Comparison of ENCODE assay signal across 10 mouse cellular contexts in the genomic region with DNA sequence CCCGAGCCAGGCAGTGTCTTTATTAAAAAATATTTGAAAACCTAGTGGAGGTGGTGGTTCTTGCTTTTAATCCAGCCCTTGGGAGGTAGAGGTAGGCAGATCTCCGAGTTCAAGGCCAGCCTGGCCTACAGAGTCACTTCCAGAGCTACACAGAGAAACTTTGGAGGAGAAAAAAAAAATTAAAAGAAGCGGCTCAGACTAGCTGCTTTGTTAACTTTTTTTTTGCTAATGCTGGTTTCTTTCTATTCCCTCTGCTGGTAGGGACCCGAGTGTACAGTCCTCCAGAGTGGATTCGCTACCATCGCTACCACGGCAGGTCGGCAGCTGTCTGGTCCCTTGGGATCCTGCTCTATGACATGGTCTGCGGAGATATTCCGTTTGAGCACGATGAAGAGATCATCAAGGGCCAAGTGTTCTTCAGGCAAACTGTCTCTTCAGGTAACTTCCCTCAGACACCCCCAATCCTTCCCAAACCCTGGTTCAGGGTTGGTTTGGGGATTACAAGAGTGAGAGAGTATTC. TPM values are rescaled to one million over a fixed set of nuclear protein-coding genes. Genes with fewer than 3 reads are reported as not detected.
DNase-seq lines count a peak whose midpoint lies in the region; ATAC-seq lines count a peak whose summit lies in the region.
"Had no signal": no experiment of that assay in that cellular context is flagged by ENCODE, and none has a peak within 500 bp of the region (broad histone marks: within the 10 kb centered on the region; RNA-seq: fewer than 3 reads in every experiment).

No protein-coding gene starts in this region.

- H3K27ac ChIP-seq in heart, embryonic 11.5 days (ENCODE audit: low read depth, low read length) = peak overlapping the region; percentile 95
- H3K27ac ChIP-seq in liver, embryonic 11.5 days (ENCODE audit: low read depth, low read length) = peak overlapping the region; percentile 89
- H3K27ac ChIP-seq in stomach, embryonic 16.5 days (ENCODE audit: low read length) = peak overlapping the region; percentile 91

- no peak for DNase-seq in heart, postnatal 10 days
- DNase-seq in thymus, postnatal 36 days = peak; percentile 22 to 31
- DNase-seq in thymus, postnatal 10 days (ENCODE audit: low spot score in 2 of 2) = no peak
- no peak for DNase-seq in liver, embryonic 11.5 days (ENCODE audit: low spot score)
- no peak for DNase-seq in urinary bladder, postnatal 10 days (ENCODE audit: low spot score)

- H3K9me3 ChIP-seq in heart, embryonic 11.5 days (replicated peaks; ENCODE audit: control insufficient read depth, low read length) = no peaks in the 10 kb centered on the region
- H3K9me3 ChIP-seq in liver, embryonic 11.5 days (ENCODE audit: control insufficient read depth, low read length) = no peaks in the 10 kb centered on the region
- H3K9me3 ChIP-seq in stomach, embryonic 16.5 days (replicated peaks; ENCODE audit: control insufficient read depth, low read length) = no peaks in the 10 kb centered on the region

- ATAC-seq in heart, embryonic 11.5 days (replicated peaks; ENCODE audit: insufficient number of reproducible peaks, low FRiP score, low TSS enrichment) = no peak
- no peak for ATAC-seq in liver, embryonic 11.5 days (replicated peaks; ENCODE audit: low FRiP score)
- ATAC-seq in stomach, embryonic 16.5 days (ENCODE audit: insufficient read depth, low FRiP score) = no peak
- no peak for ATAC-seq in frontal cortex, adult (ENCODE audit: low TSS enrichment)
- ATAC-seq: Patski had no signal

- H3K27me3 ChIP-seq in heart, embryonic 11.5 days (ENCODE audit: control insufficient read depth, insufficient read depth, low read length) = no peaks in the 10 kb centered on the region
- H3K27me3 ChIP-seq in liver, embryonic 11.5 days (replicated peaks; ENCODE audit: control insufficient read depth, insufficient read depth, low read length) = no peaks in the 10 kb centered on the region
- no peaks in the 10 kb centered on the region for H3K27me3 ChIP-seq in stomach, embryonic 16.5 days (ENCODE audit: control insufficient read depth, insufficient read depth, low read length)
- H3K27me3 ChIP-seq: Patski had no signal

- WGBS in heart, embryonic 11.5 days (ENCODE audit: insufficient replicate concordance) = 82% methylated on average over 11 of the region's 11 CpGs
- 62% methylated on average over 11 of the region's 11 CpGs for WGBS in liver, embryonic 11.5 days
- 79% methylated on average over 11 of the region's 11 CpGs for WGBS in stomach, embryonic 16.5 days

- peak overlapping the region; percentile 77 for H3K4me3 ChIP-seq in heart, embryonic 11.5 days (ENCODE audit: low read depth, low read length)
- peak overlapping the region; percentile 85 for H3K4me3 ChIP-seq in liver, embryonic 11.5 days (ENCODE audit: low read depth, low read length)
- peak overlapping the region; percentile 90; the same call in 1 of the 2 replicates for H3K4me3 ChIP-seq in stomach, embryonic 16.5 days (replicated peaks; ENCODE audit: low read length)

- peak overlapping the region; percentile 92 for H3K9ac ChIP-seq in heart, embryonic 11.5 days (ENCODE audit: low read depth, low read length)
- H3K9ac ChIP-seq in liver, embryonic 11.5 days (ENCODE audit: low read depth, low read length) = peak overlapping the region; percentile 99
- peak overlapping the region; percentile 67 for H3K9ac ChIP-seq in stomach, embryonic 16.5 days (ENCODE audit: low read length)

- peak overlapping the region; percentile 75 for H3K4me2 ChIP-seq in heart, embryonic 11.5 days
- peak overlapping the region; percentile 88 for H3K4me2 ChIP-seq in liver, embryonic 11.5 days
- H3K4me2 ChIP-seq in stomach, embryonic 16.5 days (ENCODE audit: low read depth, low read length) = peak overlapping the region; percentile 91

- intact Hi-C loops in heart, postnatal 10 days (cut with DNase I) = loop anchor here (1.0 to 10.0 kb wide), 2 partner anchors 96 to 449 kb away; no protein-coding TSS in a partner anchor

- peaks cover 19% of the 10 kb centered on the region for H3K4me1 ChIP-seq in heart, embryonic 11.5 days (ENCODE audit: control insufficient read depth, insufficient read depth, low read length)
- H3K4me1 ChIP-seq in liver, embryonic 11.5 days (replicated peaks; ENCODE audit: control insufficient read depth, insufficient read depth, low read length) = peaks cover 49% of the 10 kb centered on the region
- peaks cover 22% of the 10 kb centered on the region for H3K4me1 ChIP-seq in stomach, embryonic 16.5 days (ENCODE audit: control insufficient read depth, insufficient read depth, low read length)

- H3K36me3 ChIP-seq in heart, embryonic 11.5 days (ENCODE audit: control insufficient read depth, insufficient read depth, low read length) = peaks cover 13% of the 10 kb centered on the region
- peaks cover 18% of the 10 kb centered on the region for H3K36me3 ChIP-seq in liver, embryonic 11.5 days (ENCODE audit: control insufficient read depth, insufficient read depth, low read length)
- peaks cover 9% of the 10 kb centered on the region; the same call in 1 of the 2 replicates for H3K36me3 ChIP-seq in stomach, embryonic 16.5 days (ENCODE audit: control insufficient read depth, insufficient read depth, low read length)

RNA-seq across cellular contexts. Expression of gene Pim1, which starts 3.0 kb away (rescaled TPM):
- 23.5 and 27.3 TPM in 2 replicates for polyA plus RNA-seq in heart, embryonic 11.5 days (2014; fragmentation: Nextera tagmentation; extraction: Ambion mirVana)
- total RNA-seq in heart, postnatal 10 days (2021) = 10 to 100 TPM; 40.6 to 51.5 TPM
- polyA plus RNA-seq in liver, embryonic 11.5 days (2014; fragmentation: Nextera tagmentation; extraction: Ambion mirVana) = 41.6 and 47.0 TPM in 2 replicates
- 11.8 and 13.5 TPM in 2 replicates for polyA plus RNA-seq in stomach, embryonic 16.5 days (2015; fragmentation: Nextera tagmentation; extraction: Ambion mirVana)

RNA-seq across cellular contexts. Expression of gene Gm17657, which starts 55.9 kb away (rescaled TPM):
- polyA plus RNA-seq in heart, embryonic 11.5 days (2014; fragmentation: Nextera tagmentation; extraction: Ambion mirVana) = not detected in 2 replicates
- not detected for total RNA-seq in heart, postnatal 10 days (2021)
- polyA plus RNA-seq in liver, embryonic 11.5 days (2014; fragmentation: Nextera tagmentation; extraction: Ambion mirVana) = 0.11 TPM in 1 of 2 replicates, not detected in the other
- polyA plus RNA-seq in stomach, embryonic 16.5 days (2015; fragmentation: Nextera tagmentation; extraction: Ambion mirVana) = not detected in 2 replicates
- total RNA-seq: left cerebral cortex, adult 18-20 months had no signal
- polyA plus RNA-seq: Patski had no signal

RNA-seq across cellular contexts. Expression of gene Tbc1d22b, which starts 56.1 kb away (rescaled TPM):
- polyA plus RNA-seq in heart, embryonic 11.5 days (2014; fragmentation: Nextera tagmentation; extraction: Ambion mirVana) = 10.0 and 12.0 TPM in 2 replicates
- 10 to 100 TPM; 15.4 to 16.2 TPM for total RNA-seq in heart, postnatal 10 days (2021)
- 11.5 and 11.8 TPM in 2 replicates for polyA plus RNA-seq in liver, embryonic 11.5 days (2014; fragmentation: Nextera tagmentation; extraction: Ambion mirVana)
- polyA plus RNA-seq in stomach, embryonic 16.5 days (2015; fragmentation: Nextera tagmentation; extraction: Ambion mirVana) = 10.9 and 12.2 TPM in 2 replicates

RNA-seq across cellular contexts. Expression of gene Tmem217, which starts 58.7 kb away (rescaled TPM):
- 0.13 and 0.32 TPM in 2 replicates for polyA plus RNA-seq in heart, embryonic 11.5 days (2014; fragmentation: Nextera tagmentation; extraction: Ambion mirVana)
- not detected for total RNA-seq in heart, postnatal 10 days (2021)
- 0.42 and 0.52 TPM in 2 replicates for polyA plus RNA-seq in liver, embryonic 11.5 days (2014; fragmentation: Nextera tagmentation; extraction: Ambion mirVana)
- polyA plus RNA-seq in stomach, embryonic 16.5 days (2015; fragmentation: Nextera tagmentation; extraction: Ambion mirVana) = 0.61 and 0.65 TPM in 2 replicates
- total RNA-seq: left cerebral cortex, adult 18-20 months had no signal

Comparison
In these comparisons a context has a peak if more than half of its experiments do, and no peak if none do; other contexts are left out.
1. DNase-seq: peak in thymus, postnatal 36 days (2 of 2); none in heart, postnatal 10 days (0 of 2), thymus, postnatal 10 days (0 of 2), liver, embryonic 11.5 days (single experiment) and urinary bladder, postnatal 10 days (single experiment).
2. Peak in every context shown above with its lines, with median percentiles within 50 percentile points of each other: H3K27ac ChIP-seq, H3K4me2 ChIP-seq, H3K4me3 ChIP-seq and H3K9ac ChIP-seq.